Mouse (Mus musculus) bone marrow macrophage, adult 2 months (primary cell): Measurements from ENCODE around the gene Olfr374. TPM values are rescaled to one million over a fixed set of nuclear protein-coding genes. Genes with fewer than 3 reads are reported as not detected.
"Not testable (repeated sequence)": the region's sequence is repeated elsewhere in the genome, so short reads cannot be mapped to it uniquely, and the experiment has no call there.

Source experiments
- H3K27ac ChIP-seq: 2 replicates; pipeline ENCODE4 v1.5.1; 2012; ENCODE audit warnings: low read depth, low read length; ENCODE audit not compliant: insufficient read depth
- H3K4me1 ChIP-seq: 2 replicates; pipeline ENCODE4 v1.6.1; 2012; ENCODE audit warnings: low read length; ENCODE audit not compliant: control insufficient read depth, insufficient read depth
- H3K4me3 ChIP-seq: 2 replicates; pipeline ENCODE4 v1.5.1; 2012; ENCODE audit warnings: mild to moderate bottlenecking, low read length, moderate library complexity; ENCODE audit not compliant: insufficient read depth
- CTCF ChIP-seq: IDR thresholded peaks from 2 replicates; pipeline ENCODE4 v1.5.1; 2012; ENCODE audit warnings: low read depth, mild to moderate bottlenecking, low read length, moderate library complexity
- POLR2A ChIP-seq: IDR thresholded peaks from 2 replicates; pipeline ENCODE4 v1.6.1; 2012; ENCODE audit warnings: mild to moderate bottlenecking, low read depth, low read length, borderline replicate concordance
- polyA plus RNA-seq: library from polyadenylated mRNA; stranded (reverse); fragments of >200 nt; gene quantifications from 2 replicates; pipeline ENCODE4 v1.2.4, GENCODE M21; 2012; ENCODE audit not compliant: missing spikeins, insufficient read depth, insufficient read length

The Olfr374 gene
- polyA plus RNA-seq = 0.32 and 0.52 TPM in 2 replicates

GRCm38 (mm10) chr8:72106740-72107139, at the start of gene Olfr374:
Olfr374 (plus strand) TSS chr8:72107040.
- no peaks in the 10 kb centered on the region for H3K4me1 ChIP-seq
- TF ChIP-seq CTCF = no peak

GRCm38 (mm10) chr8:72057643-72058042, 49.2 kb upstream of the Olfr374 start:
- H3K4me1 ChIP-seq, H3K27ac ChIP-seq, H3K4me3 ChIP-seq: not testable (repeated sequence)

More at GRCm38 (mm10) chr8:72106740-72107139, at the start of gene Olfr374:
- Histone ChIP-seq H3K27ac (no peak within 1 kb of the TSS), H3K4me3 (no peak within 1 kb of the TSS)

GRCm38 (mm10) chr8:72066819-72067399, 39.9 kb upstream of the Olfr374 start:
- H3K4me1 ChIP-seq, H3K27ac ChIP-seq, H3K4me3 ChIP-seq: not testable (repeated sequence)

GRCm38 (mm10) chr8:72082877-72083276, 24.0 kb upstream of the Olfr374 start, which contains the start of gene Olfr373:
Olfr373 (plus strand) TSS chr8:72083177.
- H3K4me1 ChIP-seq, H3K4me3 ChIP-seq: not testable (repeated sequence)

GRCm38 (mm10) chr8:72084744-72085143, 22.1 kb upstream of the Olfr374 start:
- Histone ChIP-seq H3K27ac (no peak overlapping the region), H3K4me3 (no peak overlapping the region), H3K4me1 (no peaks in the 10 kb centered on the region)
- TF ChIP-seq POLR2A = no peak
- no peak for TF ChIP-seq CTCF

More at GRCm38 (mm10) chr8:72082877-72083276, 24.0 kb upstream of the Olfr374 start, which contains the start of gene Olfr373:
- H3K27ac ChIP-seq = not testable (repeated sequence)

GRCm38 (mm10) chr8:72087611-72088010, 19.2 kb upstream of the Olfr374 start:
- not testable (repeated sequence) for H3K4me3 ChIP-seq, H3K4me1 ChIP-seq, H3K27ac ChIP-seq

- not testable (repeated sequence) for H3K27ac ChIP-seq, H3K4me3 ChIP-seq, H3K4me1 ChIP-seq
These were observed 10.1 kb upstream of the Olfr374 start for GRCm38 (mm10) chr8:72096721-72097120.

- not testable (repeated sequence) for H3K4me1 ChIP-seq, H3K4me3 ChIP-seq, H3K27ac ChIP-seq
These were observed 7.3 kb upstream of the Olfr374 start for GRCm38 (mm10) chr8:72099377-72100103.

GRCm38 (mm10) chr8:72105165-72105564, 1.7 kb upstream of the Olfr374 start:
- Histone ChIP-seq H3K4me1 (no peaks in the 10 kb centered on the region), H3K27ac (no peak overlapping the region), H3K4me3 (no peak overlapping the region)
- TF ChIP-seq CTCF (peak; percentile 60), POLR2A (no peak)

GRCm38 (mm10) chr8:72110876-72111275, 4.0 kb downstream of the Olfr374 start:
- Histone ChIP-seq H3K4me1 (no peaks in the 10 kb centered on the region), H3K4me3 (no peak overlapping the region), H3K27ac (no peak overlapping the region)
- TF ChIP-seq POLR2A = no peak
- no peak for TF ChIP-seq CTCF

- Histone ChIP-seq H3K4me1 (no peaks in the 10 kb centered on the region), H3K4me3 (no peak overlapping the region), H3K27ac (no peak overlapping the region)
- TF ChIP-seq CTCF (no peak), POLR2A (no peak)
These were observed 5.6 kb downstream of the Olfr374 start for GRCm38 (mm10) chr8:72112486-72112885.
